Mouse (Mus musculus) adrenal gland (tissue): Measurements from ENCODE around the gene Tex21.
"Not testable (repeated sequence)": the region's sequence is repeated elsewhere in the genome, so short reads cannot be mapped to it uniquely, and the experiment has no call there.

ENCODE experiments used
- intact Hi-C: fragments of 180-260 bp; cut with DNase I; formaldehyde crosslinking; loops from one replicate; pipeline ENCODE4 v1.15.1; 2025

Tex21 gene

DNA sequence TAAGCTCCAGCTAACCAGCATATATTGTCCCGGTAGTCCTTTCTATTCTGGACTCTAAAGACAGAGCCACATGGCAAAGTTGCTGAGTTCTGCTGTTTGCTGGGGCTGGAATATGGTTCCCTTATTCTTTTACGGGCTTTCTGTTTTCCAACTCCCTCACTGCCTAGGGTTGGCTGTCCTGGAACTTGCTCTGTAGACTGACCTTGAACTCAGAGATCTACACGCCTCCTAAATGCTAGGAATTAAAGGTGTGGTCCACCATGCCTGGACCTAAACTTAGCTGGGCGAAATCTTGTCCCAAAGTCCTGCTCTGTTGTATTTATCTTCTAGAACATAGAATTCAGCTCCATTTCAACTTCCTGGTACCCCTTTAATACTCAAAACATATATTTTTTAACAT is 15.0 kb upstream of the Tex21 start:
- intact Hi-C loops: loop anchor here (10.0 kb wide), 1 partner anchor 213 kb away; no protein-coding TSS in a partner anchor

DNA sequence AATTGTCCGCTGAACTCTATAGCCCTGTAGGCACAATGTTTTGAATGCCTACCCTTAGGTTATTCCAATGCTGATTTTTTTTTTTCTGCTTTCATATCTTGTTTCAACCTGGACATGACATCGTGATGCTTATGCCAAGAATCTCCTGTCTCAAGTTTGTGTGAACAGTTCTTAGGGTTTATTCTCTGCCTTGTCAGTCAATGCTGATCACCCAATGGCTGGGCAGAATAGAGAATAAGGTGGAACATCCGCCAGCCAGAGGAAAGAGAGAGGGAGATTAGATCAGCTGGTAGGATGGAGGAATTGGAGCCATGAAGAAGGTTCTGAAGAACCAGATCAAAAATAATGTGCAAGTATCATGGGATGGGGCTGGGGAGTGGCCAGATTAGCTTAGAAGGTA is 14.1 kb upstream of the Tex21 start:
- intact Hi-C loops: loop anchor here (10.0 kb wide), 1 partner anchor 214 kb away; no protein-coding TSS in a partner anchor

DNA sequence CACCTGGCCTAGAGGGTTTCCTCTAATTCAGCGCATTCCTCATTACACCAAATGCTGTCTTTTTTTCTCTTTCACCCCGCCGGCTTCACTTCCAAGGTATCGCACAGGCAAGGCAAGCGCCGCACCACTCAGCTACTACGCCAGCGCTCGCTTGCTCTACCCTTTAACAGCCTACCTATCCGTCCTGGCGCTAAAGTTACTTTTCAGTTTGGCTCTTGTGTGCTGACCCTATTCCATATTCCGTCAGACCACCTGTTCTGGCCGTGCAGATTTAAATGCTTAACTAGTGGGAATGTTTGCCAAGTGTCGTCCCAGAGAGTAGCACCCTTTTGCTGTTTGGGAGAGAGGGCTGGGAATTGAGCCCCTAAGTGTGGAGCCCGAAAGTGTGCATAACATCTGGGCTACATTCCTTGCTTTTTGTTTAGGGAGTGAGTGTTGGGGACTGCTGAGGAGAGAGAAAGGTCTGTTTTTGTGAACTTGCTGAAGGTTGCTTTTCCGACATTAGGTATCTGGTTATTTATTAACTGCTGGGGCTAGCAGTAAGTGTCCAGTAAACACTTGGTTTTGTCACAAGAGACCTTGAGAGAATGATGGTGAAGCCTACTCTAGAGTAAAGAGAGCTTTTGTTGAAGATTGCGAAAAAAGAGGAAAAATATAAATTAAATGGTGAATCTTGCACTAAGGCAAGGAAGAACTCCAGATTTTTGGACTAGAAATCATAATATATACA is 9.7 kb upstream of the Tex21 start:
- intact Hi-C loops: no loop called here

DNA sequence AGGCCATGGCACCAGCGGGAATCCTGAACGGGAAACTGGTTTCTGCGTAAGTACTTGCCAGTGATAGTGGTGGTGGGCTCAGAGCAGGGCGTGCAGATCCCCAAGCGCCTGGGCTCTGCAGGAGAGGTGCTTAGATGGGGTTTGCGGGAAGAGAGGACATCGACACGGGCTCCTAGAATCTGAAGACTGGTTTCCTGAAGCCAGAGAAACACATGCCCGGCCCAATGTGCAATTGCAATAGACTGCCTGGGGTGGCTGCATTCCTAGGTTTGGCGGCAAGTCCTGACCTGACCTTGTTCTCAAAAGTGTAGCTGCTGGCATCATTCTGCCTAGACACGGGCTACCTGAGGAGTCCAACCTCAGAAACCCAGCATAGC is 8.9 kb upstream of the Tex21 start:
- intact Hi-C loops: no loop called here

DNA sequence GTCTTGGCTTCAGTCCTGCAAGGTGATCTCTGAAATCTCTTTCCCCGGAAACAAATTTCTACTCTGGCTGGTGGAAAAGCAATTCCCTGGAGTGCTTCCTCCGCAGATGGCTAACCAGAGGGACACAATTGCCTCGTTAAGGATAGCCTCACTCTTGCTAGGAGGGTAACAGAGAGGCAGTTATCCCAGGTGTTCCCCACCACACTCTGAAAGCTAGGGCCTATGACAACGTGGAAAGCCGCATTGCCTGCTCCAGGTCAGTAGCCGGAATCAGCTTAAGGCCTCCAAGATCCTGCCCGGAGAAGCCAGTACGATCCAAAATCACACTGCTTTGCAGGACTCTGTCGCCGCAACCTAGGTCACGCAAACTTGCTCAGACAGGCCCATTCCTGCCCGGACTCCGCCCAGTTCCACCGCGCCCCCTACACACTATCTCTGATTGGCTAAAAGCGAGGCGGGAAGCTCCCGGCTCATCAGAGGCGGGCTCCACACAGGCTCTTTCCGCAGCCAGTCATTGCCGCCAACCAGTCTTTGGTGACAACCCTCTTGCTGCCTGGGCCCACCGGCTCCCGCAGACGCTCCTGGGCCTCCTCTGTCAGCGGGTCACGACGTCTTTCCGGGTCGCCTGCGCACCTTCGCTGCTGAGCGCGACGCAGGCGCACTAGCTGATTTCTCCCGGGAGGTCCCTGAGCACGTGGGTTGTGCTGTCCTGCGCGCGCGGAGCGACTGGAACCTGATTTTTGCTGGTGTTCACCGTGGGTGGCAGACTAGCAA is 8.4 kb upstream of the Tex21 start, which contains the start of gene Mthfd1:
Gene Mthfd1, plus strand, starts transcription at position 574 of the 774 bp plus-strand sequence.
- intact Hi-C loops: no loop called here

DNA sequence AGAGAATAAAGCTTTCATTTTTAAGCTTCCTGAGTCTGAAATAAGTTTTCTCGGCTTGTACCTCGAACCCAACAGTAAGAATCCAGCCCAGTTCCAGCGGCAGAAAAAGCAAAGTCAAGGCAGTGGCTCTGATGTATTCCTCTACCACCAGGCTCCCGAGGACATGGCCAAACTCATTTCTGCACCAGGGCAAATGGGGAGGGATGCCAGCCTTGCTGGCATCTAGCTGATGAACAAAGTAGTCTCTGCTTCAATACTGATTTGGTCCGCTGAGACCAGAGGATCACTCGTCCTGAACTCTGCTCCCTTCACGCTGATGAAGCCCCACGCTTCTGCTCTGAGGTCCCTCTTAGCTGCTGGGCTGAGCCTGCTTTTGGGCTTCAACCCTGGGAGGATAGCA is 7.4 kb upstream of the Tex21 start:
- intact Hi-C loops: no loop called here

DNA sequence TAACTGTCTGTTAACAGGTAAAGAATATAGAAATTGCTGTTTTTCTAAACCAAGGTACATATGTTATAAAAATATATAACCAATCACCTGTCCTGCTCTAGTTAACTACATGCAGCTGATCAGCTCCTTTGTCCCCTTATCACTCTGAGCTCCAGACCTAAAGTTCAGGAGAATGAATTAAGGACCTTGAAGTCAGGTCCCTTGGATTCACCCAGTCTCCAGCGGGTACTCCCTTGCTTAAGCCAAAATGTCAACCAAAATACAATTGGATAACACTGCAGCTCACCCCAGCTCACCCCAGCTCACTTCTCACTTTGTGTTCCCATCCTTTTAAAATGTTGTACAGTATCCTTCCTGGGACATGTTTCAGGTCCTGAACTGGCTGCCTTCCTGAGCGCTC is 7.0 kb upstream of the Tex21 start:
- intact Hi-C loops: no loop called here

DNA sequence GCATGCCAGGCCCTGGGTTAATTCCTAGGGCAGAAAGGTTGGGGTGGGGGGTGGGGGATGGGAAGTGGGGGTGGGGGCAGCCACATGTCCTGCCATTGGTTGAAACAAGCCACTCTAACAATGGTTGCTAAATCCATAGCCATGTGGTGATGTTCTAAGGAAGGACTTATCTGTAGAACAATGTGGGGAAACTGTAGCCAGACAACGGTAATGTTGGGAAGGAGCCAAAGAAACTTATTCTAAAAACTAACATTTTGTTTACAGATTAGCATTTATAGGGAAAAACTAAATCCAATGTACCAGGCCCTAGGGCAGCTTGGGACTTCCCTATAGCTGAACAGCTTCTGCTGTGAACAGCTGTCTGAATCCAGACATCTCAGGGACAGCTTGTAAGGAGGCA is 6.5 kb upstream of the Tex21 start:
- intact Hi-C loops: no loop called here

DNA sequence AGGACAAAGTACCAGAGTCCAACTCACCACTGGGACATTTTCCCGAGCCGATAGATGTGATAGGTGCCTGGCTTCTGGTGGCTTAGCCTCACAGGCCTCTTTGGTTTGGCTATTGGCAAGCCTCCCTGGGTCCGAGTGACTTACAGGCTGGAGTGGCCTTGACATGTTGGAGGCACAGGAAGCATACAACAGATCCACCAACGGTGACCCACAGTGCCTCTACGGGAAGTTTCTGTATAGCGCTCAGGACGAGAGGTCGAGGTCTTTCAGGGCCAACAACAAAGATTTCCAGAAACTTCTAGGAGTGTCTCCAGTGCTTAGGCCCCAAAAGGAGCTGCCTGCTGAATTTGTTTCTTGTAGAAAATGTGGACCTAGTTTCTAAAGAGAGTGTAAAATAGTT is 1.6 kb downstream of the Tex21 start:
- intact Hi-C loops: no loop called here

DNA sequence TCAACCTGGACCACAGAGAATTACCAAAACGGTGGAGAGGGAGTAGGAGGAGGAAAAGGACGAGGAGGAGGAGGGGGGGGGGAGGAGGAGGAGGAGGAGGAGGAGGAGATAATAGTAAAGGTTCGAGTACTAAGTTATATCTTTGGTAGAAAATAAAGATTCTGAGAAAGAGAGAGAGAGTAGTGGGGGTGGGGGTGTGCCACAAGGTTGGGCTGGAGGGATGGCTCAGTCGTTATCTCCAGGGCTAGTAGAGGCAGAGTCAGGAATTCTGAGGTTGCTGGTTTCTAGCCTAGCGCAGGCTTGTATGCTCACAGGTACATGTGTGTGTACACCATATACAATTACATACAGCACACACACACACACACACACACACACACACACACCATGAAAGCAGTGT is 4.7 kb downstream of the Tex21 start:
- intact Hi-C loops: no loop called here

DNA sequence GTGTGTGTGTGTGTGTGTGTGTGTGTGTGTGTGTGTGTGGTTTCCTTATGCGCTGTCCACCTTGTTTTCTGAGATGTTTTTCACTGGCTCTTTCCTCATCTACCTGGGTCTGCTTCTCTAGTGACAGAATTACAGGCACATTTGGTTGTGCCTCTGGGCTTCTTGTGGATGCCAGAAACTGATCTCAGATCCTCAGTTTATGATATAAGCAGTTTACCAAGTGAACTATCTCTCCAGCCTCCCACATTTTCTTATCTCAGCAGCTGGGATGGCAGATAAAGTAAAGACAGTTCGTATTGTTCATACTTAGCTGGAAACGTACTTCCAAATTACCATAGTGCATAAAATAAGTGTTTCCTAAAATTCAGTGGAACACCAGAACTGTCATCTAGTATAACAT is 5.5 kb downstream of the Tex21 start:
- intact Hi-C loops: no loop called here

DNA sequence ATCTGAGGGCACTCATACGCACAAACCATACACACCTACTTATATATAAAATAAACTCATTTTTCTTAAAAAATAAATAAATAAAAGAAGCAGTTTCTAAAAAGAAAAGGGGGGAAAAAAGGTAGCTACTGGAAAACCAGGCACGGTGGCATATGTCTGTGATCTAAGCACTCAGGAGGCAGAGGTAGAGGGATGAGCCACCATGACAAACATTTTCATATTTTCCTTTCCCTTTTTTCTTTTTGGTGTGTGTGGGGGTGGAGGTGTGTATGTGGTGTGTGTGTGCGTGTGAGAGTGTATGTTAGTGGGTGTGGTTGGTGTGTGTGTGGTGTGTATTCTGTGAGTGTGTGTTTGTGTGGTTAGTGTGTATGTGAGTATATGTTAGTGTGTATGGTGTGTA is 5.9 kb downstream of the Tex21 start:
- intact Hi-C loops: no loop called here

DNA sequence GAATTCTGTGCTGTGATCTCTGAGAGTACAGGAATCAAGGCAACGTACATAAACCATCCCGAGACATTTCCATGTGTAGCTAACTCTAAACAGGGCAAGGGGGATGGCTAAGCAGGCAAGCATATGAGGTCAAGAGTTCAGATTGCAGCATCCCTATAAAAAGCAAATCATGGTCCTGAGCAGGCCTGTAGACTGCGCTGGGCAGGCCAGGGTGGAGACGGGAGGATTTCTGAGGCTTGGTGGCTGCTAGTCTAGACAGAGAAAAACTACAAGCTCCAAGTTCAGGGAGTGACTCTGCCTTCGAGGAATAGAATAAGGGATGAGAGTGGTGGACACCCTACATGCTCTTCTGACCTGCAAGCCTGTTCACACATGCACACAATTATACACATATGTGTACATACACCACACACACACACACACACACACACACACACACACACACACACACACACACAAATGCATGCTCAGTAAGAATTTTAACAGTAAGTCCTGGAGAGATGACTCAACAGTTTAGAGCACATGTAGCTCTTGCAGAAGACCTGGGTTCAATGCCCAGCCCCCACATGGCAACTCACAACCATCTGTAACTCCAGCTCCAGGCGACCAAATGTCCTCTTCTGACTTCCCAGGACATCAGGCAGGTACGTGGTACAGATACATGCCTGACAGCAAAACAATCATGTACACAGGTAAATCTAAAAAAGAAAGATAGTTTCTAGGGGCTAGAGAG is 6.5 kb downstream of the Tex21 start:
- intact Hi-C loops: no loop called here

DNA sequence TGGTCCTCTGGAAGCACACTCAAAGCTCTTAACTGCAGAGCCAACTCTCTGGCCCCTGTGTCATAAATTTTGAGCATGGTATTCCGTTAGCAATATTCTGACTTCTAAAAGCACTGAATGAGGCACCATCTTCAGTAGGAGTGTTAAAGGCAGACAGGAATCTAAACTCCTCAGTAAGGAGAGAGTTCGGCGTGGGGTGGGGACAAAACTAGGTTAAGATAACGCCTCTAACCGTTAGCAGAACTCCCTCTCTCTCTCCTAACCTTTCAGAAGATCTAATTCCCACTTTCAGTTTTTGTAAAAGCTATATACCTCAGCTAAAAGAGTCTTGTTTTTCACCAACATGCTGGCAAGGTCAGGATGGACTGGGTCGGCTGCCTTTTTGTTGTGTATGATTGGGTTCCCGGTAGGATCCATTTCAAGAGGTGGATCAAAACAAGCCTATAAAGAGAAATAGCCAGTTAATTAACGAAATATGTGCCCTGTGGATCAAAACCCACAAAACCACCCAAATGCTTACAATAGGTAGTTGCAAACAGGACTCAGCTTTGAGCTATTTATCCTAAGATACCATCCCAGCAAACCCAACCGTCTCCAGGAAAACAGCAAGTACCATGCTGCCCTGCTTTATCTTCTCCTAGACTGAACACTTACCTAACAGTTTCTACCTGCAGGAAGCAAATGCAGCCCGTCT is 7.3 kb downstream of the Tex21 start:
- intact Hi-C loops: no loop called here

DNA sequence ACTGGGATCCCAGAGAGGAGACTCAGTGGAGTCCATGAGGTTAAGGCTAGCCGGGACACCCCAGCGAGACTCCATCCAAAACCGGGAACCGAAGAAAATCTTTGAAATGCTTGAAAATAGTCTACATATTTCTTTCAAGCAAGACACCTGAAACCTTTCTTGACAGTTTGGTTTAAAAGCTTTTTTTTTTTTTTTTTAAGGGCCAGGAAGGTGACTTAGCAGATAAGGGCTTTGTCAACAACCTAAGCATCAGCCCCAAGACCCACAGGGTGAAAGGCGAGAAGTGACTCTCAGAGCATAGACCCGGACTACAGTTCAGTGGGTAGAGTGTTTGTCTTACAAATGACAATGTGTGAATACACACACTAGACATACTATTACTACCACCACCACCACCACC is 11.3 kb downstream of the Tex21 start:
- intact Hi-C loops: no loop called here

DNA sequence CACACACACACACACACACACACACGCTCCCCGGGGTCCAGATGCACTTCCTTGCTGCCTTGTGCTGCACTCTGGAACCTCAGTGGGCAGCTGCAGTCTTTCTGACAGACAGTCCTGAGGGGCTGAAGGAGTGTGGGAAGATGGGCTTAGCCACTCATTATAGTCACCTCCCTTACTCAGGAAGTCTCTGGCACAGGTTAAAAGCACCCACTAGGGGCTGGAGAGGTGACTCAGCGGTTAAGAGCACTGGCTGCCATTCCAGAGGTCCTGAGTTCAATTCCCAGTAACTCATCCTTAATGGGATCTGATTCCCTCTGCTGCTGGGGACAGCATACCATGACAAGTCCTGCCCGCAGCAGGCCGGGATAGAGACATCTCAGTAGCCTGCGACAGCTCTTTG is 15.9 kb downstream of the Tex21 start:
- intact Hi-C loops: no loop called here

DNA sequence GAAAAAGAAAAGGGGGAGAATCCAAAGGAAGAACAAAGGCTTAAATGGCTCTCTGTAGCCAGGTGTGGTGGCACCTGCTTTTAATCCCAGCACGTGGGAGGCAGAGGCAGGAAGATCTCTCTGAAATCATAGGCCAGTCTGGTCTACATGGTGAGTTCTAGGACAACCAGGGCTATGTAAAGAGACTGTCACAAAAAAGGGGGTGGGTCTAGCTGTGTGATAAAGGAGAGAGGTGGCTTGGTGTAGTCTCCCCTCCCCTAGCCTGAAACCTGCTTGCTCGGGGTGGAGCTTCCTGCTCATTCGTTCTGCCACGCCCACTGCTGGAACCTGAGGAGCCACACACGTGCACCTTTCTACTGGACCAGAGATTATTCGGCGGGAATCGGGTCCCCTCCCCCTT is 24.4 kb downstream of the Tex21 start:
- intact Hi-C loops: not testable (repeated sequence)

DNA sequence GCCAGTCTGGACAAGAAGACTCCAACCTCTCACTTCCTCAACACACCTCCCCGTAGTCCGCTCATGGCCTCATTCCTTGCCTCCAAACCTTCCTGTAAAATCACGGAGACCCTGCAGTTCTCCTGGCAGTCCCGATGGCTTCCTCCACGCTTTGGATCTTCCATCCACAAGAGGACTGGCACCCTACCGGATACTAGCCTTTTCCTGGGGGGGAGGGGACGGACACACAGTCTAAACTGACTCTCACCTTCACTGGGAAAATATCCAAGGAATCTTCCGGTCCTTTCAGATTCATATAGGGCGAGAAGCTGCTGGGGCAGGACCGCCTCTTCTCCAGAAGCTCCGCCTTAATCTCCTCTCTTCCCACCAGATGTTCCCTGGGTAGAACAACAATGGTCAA is 29.8 kb downstream of the Tex21 start:
- intact Hi-C loops: no loop called here

DNA sequence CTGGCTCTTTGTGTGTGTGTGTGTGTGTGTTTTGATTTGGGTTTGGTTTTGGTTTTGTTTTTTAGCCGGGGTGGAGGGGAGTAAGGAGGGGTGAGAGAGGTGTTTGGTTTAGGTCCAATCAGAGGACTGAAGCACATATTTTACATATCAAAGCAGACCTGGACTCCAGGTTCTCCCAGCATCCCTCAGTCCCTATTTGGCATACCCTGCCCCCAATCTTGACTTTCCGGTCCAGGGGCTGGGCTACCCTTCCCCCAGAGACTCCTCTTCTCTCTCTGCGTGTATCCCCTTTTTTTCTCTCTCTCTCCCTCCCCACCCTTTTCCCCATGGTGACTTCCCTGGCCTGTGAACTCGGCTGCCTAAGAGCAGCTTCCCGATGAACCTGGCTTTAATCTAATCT is 31.4 kb downstream of the Tex21 start:
- intact Hi-C loops: no loop called here

DNA sequence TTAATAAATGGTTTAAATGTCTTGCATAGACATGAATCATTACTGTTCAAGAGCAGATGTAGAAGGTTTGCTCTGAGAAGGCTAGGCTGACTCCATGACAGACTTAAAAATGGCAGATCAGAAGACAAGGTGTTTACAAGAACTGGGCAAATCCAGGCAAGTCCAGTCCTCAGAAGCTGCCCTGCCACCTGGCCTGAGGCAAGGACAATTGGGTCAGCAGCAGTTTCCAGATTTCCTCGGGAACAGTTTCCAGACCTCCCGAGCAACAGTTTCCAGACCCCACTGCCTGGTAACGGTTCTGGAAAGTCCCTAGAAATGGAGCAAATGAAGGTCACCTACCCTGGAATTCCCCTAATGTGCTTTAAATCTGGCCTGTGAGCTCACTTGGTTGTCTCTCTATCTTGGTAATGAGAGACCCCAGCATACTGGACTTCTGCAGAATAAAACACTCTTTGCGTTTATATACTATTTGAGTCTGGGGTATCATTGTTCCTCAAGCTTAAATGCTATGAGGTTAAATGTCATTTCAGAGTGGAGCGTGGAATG is 37.0 kb downstream of the Tex21 start:
- intact Hi-C loops: no loop called here

DNA sequence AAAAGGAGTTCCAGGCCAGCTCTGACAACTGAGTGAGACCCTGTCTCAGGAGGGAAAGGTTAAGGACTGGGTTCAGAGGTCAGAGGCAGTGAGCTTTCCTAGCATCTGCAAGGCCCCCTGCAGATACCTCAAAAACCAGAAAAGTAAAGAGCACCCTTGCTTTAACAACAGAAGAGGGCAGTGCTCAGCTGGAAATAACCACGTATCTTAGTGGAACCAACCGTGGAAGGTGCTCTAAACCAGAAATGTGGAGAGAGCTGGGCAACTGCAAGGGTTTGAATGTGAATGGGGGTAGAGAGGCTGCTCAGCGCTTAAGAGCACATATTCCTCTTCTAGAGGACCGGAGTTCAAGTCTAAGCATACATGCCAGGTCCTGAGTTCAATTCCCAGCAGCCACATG is 46.2 kb downstream of the Tex21 start:
- intact Hi-C loops: no loop called here
